Mouse (Mus musculus): Measurements from ENCODE around the gene Etaa1.
"Not testable (repeated sequence)": the region's sequence is repeated elsewhere in the genome, so short reads cannot be mapped to it uniquely, and the experiment has no call there.

Gene Etaa1

GRCm38 (mm10) chr11:17953231-17954134, at the start of gene Etaa1:
Gene Etaa1 (minus strand): TSS chr11:17953875.
- peak; percentile 92 for DNase-seq (ENCODE audit: low spot score)

- no peak for DNase-seq (ENCODE audit: low spot score)
Measured at GRCm38 (mm10) chr11:17994151-17994550, 40.5 kb upstream of the Etaa1 start.

- DNase-seq (ENCODE audit: low spot score): no peak
Measured at GRCm38 (mm10) chr11:17992311-17992710, 38.6 kb upstream of the Etaa1 start.

GRCm38 (mm10) chr11:17983331-17983730, 29.7 kb upstream of the Etaa1 start:
- no peak for DNase-seq (ENCODE audit: low spot score)

GRCm38 (mm10) chr11:17981246-17981645, 27.6 kb upstream of the Etaa1 start:
- no peak for DNase-seq (ENCODE audit: low spot score)

- no peak for DNase-seq (ENCODE audit: low spot score)
Measured at GRCm38 (mm10) chr11:17975581-17975980, 21.9 kb upstream of the Etaa1 start.

- DNase-seq (ENCODE audit: low spot score): no peak
Measured at GRCm38 (mm10) chr11:17952791-17953190, 884 bp downstream of the Etaa1 start.

- no peak for DNase-seq (ENCODE audit: low spot score)
Measured at GRCm38 (mm10) chr11:17951336-17951735, 2.3 kb downstream of the Etaa1 start.

- DNase-seq (ENCODE audit: low spot score): no peak
Measured at GRCm38 (mm10) chr11:17939168-17939567, 14.5 kb downstream of the Etaa1 start.

- DNase-seq (ENCODE audit: low spot score): no peak
Measured at GRCm38 (mm10) chr11:17937931-17938330, 15.7 kb downstream of the Etaa1 start.

GRCm38 (mm10) chr11:17917905-17918304, 35.8 kb downstream of the Etaa1 start:
- DNase-seq (ENCODE audit: low spot score): no peak

GRCm38 (mm10) chr11:17917101-17917500, 36.6 kb downstream of the Etaa1 start:
- DNase-seq (ENCODE audit: low spot score): no peak

- DNase-seq (ENCODE audit: low spot score): no peak
Measured at GRCm38 (mm10) chr11:17916486-17916885, 37.2 kb downstream of the Etaa1 start.

GRCm38 (mm10) chr11:17900996-17901395, 52.7 kb downstream of the Etaa1 start:
- DNase-seq (ENCODE audit: low spot score): not testable (repeated sequence)
